In genomic region chr4:129276453-129276865, GRCm38 (mm10) we compare ENCODE assay signal across 8 mouse cellular contexts. TPM values are rescaled to one million over a fixed set of nuclear protein-coding genes. Genes with fewer than 3 reads are reported as not detected.
DNase-seq lines count a peak whose midpoint lies in the region; ATAC-seq and TF ChIP-seq lines count a peak whose summit lies in the region.

No protein-coding gene starts in this region.

- peak; percentile 92 for DNase-seq in MEL (ENCODE audit: low read depth, low spot score)
- DNase-seq in cerebellum, adult 11 months: peak; percentile 97
- peak; percentile 91 for DNase-seq in hindbrain, embryonic 10.5 days (ENCODE audit: low spot score)
- DNase-seq in layer of hippocampus, adult 8-10 months (ENCODE audit: low spot score in 2 of 2): peak; percentile 90 to 97
- DNase-seq in ovary, postnatal 10 days (ENCODE audit: low spot score): peak; percentile 97
- DNase-seq in thymus, adult 2 months: peak; percentile 92

- 3% methylated on average over 18 of the region's 18 CpGs for WGBS in forebrain, embryonic 16.5 days
- 4% methylated on average over 18 of the region's 18 CpGs for WGBS in hindbrain, embryonic 10.5 days
- WGBS in lung, embryonic 15.5 days: under 1% methylated on average over 18 of the region's 18 CpGs
- 3% methylated on average over 18 of the region's 18 CpGs for WGBS in thymus, adult 2 months

- peak; percentile 59 for ATAC-seq in forebrain, embryonic 16.5 days
- ATAC-seq in lung, embryonic 15.5 days (ENCODE audit: borderline replicate concordance, extremely low read depth, low FRiP score, low TSS enrichment): peak; percentile 58; the same call in 1 of the 2 replicates

- 0 out of 4 replicates have a peak, but pooled peaks of 1 of the 2 experiments have one; percentile 26 for TF ChIP-seq EP300 in MEL (IDR thresholded peaks at IDR 0.05; ENCODE audit: low read depth in 1 of 2, low read length in 2 of 2)

- H3K4me3 ChIP-seq in MEL (ENCODE audit: control insufficient read depth in 1 of 2, insufficient read depth in 1 of 2, low read depth in 2 of 2, low read length in 2 of 2): no peak overlapping the region
- no peak overlapping the region for H3K4me3 ChIP-seq in forebrain, embryonic 16.5 days (replicated peaks; ENCODE audit: low read length)
- H3K4me3 ChIP-seq in hindbrain, embryonic 10.5 days: no peak overlapping the region
- no peak overlapping the region for H3K4me3 ChIP-seq in lung, embryonic 15.5 days
- H3K4me3 ChIP-seq in thymus, adult 2 months (ENCODE audit: control insufficient read depth, insufficient read depth, low read length): no peak overlapping the region

- no peak overlapping the region for H3K27ac ChIP-seq in MEL (ENCODE audit: control insufficient read depth, low read depth, low read length)
- no peak overlapping the region for H3K27ac ChIP-seq in forebrain, embryonic 16.5 days (ENCODE audit: low read length)
- H3K27ac ChIP-seq in hindbrain, embryonic 10.5 days: no peak overlapping the region
- no peak overlapping the region for H3K27ac ChIP-seq in lung, embryonic 15.5 days
- no peak overlapping the region for H3K27ac ChIP-seq in thymus, adult 2 months (ENCODE audit: control insufficient read depth, insufficient read depth, low read length)

- H3K9me3 ChIP-seq in MEL (replicated peaks; ENCODE audit: insufficient read depth, low read length): no peaks in the 10 kb centered on the region
- no peaks in the 10 kb centered on the region for H3K9me3 ChIP-seq in forebrain, embryonic 16.5 days (ENCODE audit: control insufficient read depth, low read length)
- no peaks in the 10 kb centered on the region for H3K9me3 ChIP-seq in hindbrain, embryonic 10.5 days
- no peaks in the 10 kb centered on the region for H3K9me3 ChIP-seq in lung, embryonic 15.5 days

- H3K4me2 ChIP-seq in forebrain, embryonic 16.5 days (ENCODE audit: low read length): no peak overlapping the region
- H3K4me2 ChIP-seq in lung, embryonic 15.5 days: no peak overlapping the region

- H3K27me3 ChIP-seq in MEL (ENCODE audit: control insufficient read depth in 1 of 2, insufficient read depth in 2 of 2, low read length in 2 of 2): no peaks in the 10 kb centered on the region
- H3K27me3 ChIP-seq in forebrain, embryonic 16.5 days (replicated peaks; ENCODE audit: control insufficient read depth, insufficient read depth, low read length): no peaks in the 10 kb centered on the region
- 0 out of 2 replicates have a peak, but pooled peaks cover 2% of the 10 kb centered on the region for H3K27me3 ChIP-seq in hindbrain, embryonic 10.5 days (ENCODE audit: insufficient read depth, poor library complexity, severe bottlenecking)
- no peaks in the 10 kb centered on the region for H3K27me3 ChIP-seq in lung, embryonic 15.5 days
- no peaks in the 10 kb centered on the region for H3K27me3 ChIP-seq in thymus, adult 2 months (ENCODE audit: control insufficient read depth, insufficient read depth, low read length)

- TF ChIP-seq RAD21 in MEL (IDR thresholded peaks at IDR 0.05; ENCODE audit: low read depth, low read length): no peak; the same call in none of the 2 replicates

- peaks cover 0 to 8% of the 10 kb centered on the region in 2 experiments; a peak in 2 of 4 replicates for H3K4me1 ChIP-seq in MEL (ENCODE audit: control insufficient read depth in 1 of 2, insufficient read depth in 2 of 2, low read length in 2 of 2)
- peaks cover 4% of the 10 kb centered on the region; the same call in 1 of the 2 replicates for H3K4me1 ChIP-seq in forebrain, embryonic 16.5 days (replicated peaks; ENCODE audit: control insufficient read depth, insufficient read depth, low read length)
- peaks cover 3% of the 10 kb centered on the region; the same call in 1 of the 2 replicates for H3K4me1 ChIP-seq in hindbrain, embryonic 10.5 days (replicated peaks)
- H3K4me1 ChIP-seq in lung, embryonic 15.5 days: peaks cover 12% of the 10 kb centered on the region
- H3K4me1 ChIP-seq in thymus, adult 2 months (replicated peaks; ENCODE audit: control insufficient read depth, insufficient read depth, low read length): peaks cover 18% of the 10 kb centered on the region

- no peaks in the 10 kb centered on the region for H3K36me3 ChIP-seq in MEL (ENCODE audit: control insufficient read depth in 1 of 2, insufficient read depth in 2 of 2, low read length in 2 of 2)
- H3K36me3 ChIP-seq in forebrain, embryonic 16.5 days (ENCODE audit: control insufficient read depth, insufficient read depth): no peaks in the 10 kb centered on the region
- H3K36me3 ChIP-seq in hindbrain, embryonic 10.5 days: no peaks in the 10 kb centered on the region
- H3K36me3 ChIP-seq in lung, embryonic 15.5 days: no peaks in the 10 kb centered on the region
- no peaks in the 10 kb centered on the region for H3K36me3 ChIP-seq in thymus, adult 2 months (ENCODE audit: control insufficient read depth, insufficient read depth, low read length)

- TF ChIP-seq POLR2A in MEL (IDR thresholded peaks at IDR 0.05; ENCODE audit: control insufficient read depth in 1 of 2, insufficient read depth in 1 of 2, low read depth in 1 of 2, low read length in 2 of 2, poor library complexity in 1 of 2): no peak
- no peak for TF ChIP-seq POLR2A in thymus, adult 2 months (IDR thresholded peaks at IDR 0.05; ENCODE audit: control insufficient read depth, extremely low read depth, insufficient read depth, low read length, poor library complexity)

- TF ChIP-seq CTCF in MEL (IDR thresholded peaks at IDR 0.05 in 2 of 3, conservative IDR thresholded peaks at IDR 0.05 in 1 of 3; ENCODE audit: control insufficient read depth in 1 of 3, insufficient read depth in 1 of 3, low read depth in 2 of 3, low read length in 3 of 3, poor library complexity in 1 of 3, severe bottlenecking in 1 of 3): peak in 2 of 3 experiments; percentile 98 to 99; a peak in 5 of 6 replicates
- peak; percentile 100 for TF ChIP-seq CTCF in thymus, adult 2 months (IDR thresholded peaks at IDR 0.05; ENCODE audit: borderline replicate concordance, control insufficient read depth, extremely low read depth, insufficient read depth, low read length, poor library complexity)

- no peaks in the 10 kb centered on the region for H3K79me2 ChIP-seq in MEL (ENCODE audit: control insufficient read depth, insufficient read depth, low read length, poor library complexity)

- no peak overlapping the region for H3K9ac ChIP-seq in MEL (ENCODE audit: control insufficient read depth, low read depth, low read length, poor library complexity, severe bottlenecking)
- H3K9ac ChIP-seq in forebrain, embryonic 16.5 days (replicated peaks; ENCODE audit: low read depth, low read length): no peak overlapping the region
- no peak overlapping the region for H3K9ac ChIP-seq in lung, embryonic 15.5 days

TF ChIP-seq in MEL, 35 proteins besides CTCF, POLR2A, EP300 and RAD21 (continues in another document):
- TF ChIP-seq MAX (IDR thresholded peaks at IDR 0.05; ENCODE audit: low read length) (no peak), MAFK (IDR thresholded peaks at IDR 0.05; ENCODE audit: borderline replicate concordance, low read depth, low read length) (no peak), MYC (IDR thresholded peaks at IDR 0.05; ENCODE audit: low read depth, low read length) (0 out of 2 replicates have a peak, but pooled peaks have one; percentile 47), JUND (IDR thresholded peaks at IDR 0.05; ENCODE audit: low read depth, low read length) (no peak), USF1 (IDR thresholded peaks at IDR 0.05; ENCODE audit: low read depth, low read length) (no peak)

RNA-seq across cellular contexts. Expression of gene Sync, which starts 11.0 kb away (rescaled TPM):
- 0.13 and 0.31 TPM in 2 replicates for total RNA-seq in MEL (2012; rRNA removed)
- under 1 TPM in 1 of 2 experiments, not detected in 1; 0.43 TPM for polyA plus RNA-seq in MEL (2012; ENCODE audit: insufficient read depth in 1 of 2, insufficient read length in 2 of 2, low read depth in 1 of 2, low replicate concordance in 2 of 2, missing spikeins in 1 of 2)
- polyA plus RNA-seq in forebrain, embryonic 16.5 days (2015; fragmentation: Nextera tagmentation; extraction: Ambion mirVana): 0.31 and 0.38 TPM in 2 replicates
- 0.37 and 0.63 TPM in 2 replicates for polyA plus RNA-seq in hindbrain, embryonic 10.5 days (2016; fragmentation: Nextera tagmentation; extraction: Ambion mirVana)
- total RNA-seq in layer of hippocampus, adult 8-10 months (2022): 1 to 10 TPM in 3 of 4 experiments, under 1 TPM in 1; 0.63 to 2.2 (median 1.1) TPM
- polyA plus RNA-seq in lung, embryonic 15.5 days (2015; fragmentation: Nextera tagmentation; extraction: Ambion mirVana): 0.54 and 0.71 TPM in 2 replicates
- 0.50 and 0.88 TPM in 2 replicates for polyA plus RNA-seq in thymus, adult 2 months (2012; rRNA removed)

RNA-seq across cellular contexts. Expression of gene C77080, which starts 15.3 kb away (rescaled TPM):
- 0.92 and 1.3 TPM in 2 replicates for total RNA-seq in MEL (2012; rRNA removed)
- 1 to 10 TPM in 1 of 2 experiments, not detected in 1; 6.9 TPM for polyA plus RNA-seq in MEL (2012; ENCODE audit: insufficient read depth in 1 of 2, insufficient read length in 2 of 2, low read depth in 1 of 2, low replicate concordance in 2 of 2, missing spikeins in 1 of 2)
- polyA plus RNA-seq in forebrain, embryonic 16.5 days (2015; fragmentation: Nextera tagmentation; extraction: Ambion mirVana): 3.8 and 4.7 TPM in 2 replicates
- polyA plus RNA-seq in hindbrain, embryonic 10.5 days (2016; fragmentation: Nextera tagmentation; extraction: Ambion mirVana): 3.0 and 3.7 TPM in 2 replicates
- 10 to 100 TPM; 10.1 to 12.6 (median 11.4) TPM for total RNA-seq in layer of hippocampus, adult 8-10 months (2022)
- 5.2 and 6.8 TPM in 2 replicates for polyA plus RNA-seq in lung, embryonic 15.5 days (2015; fragmentation: Nextera tagmentation; extraction: Ambion mirVana)
- 18.7 and 19.5 TPM in 2 replicates for polyA plus RNA-seq in thymus, adult 2 months (2012; rRNA removed)

RNA-seq across cellular contexts. Expression of gene Rbbp4, which starts 58.7 kb away (rescaled TPM):
- 50.9 and 53.9 TPM in 2 replicates for total RNA-seq in MEL (2012; rRNA removed)
- 100 to 1,000 TPM in 1 of 2 experiments, not detected in 1; 127 TPM for polyA plus RNA-seq in MEL (2012; ENCODE audit: insufficient read depth in 1 of 2, insufficient read length in 2 of 2, low read depth in 1 of 2, low replicate concordance in 2 of 2, missing spikeins in 1 of 2)
- polyA plus RNA-seq in forebrain, embryonic 16.5 days (2015; fragmentation: Nextera tagmentation; extraction: Ambion mirVana): 388 and 437 TPM in 2 replicates
- polyA plus RNA-seq in hindbrain, embryonic 10.5 days (2016; fragmentation: Nextera tagmentation; extraction: Ambion mirVana): 470 and 520 TPM in 2 replicates
- 100 to 1,000 TPM; 114 to 129 (median 116) TPM for total RNA-seq in layer of hippocampus, adult 8-10 months (2022)
- 418 and 423 TPM in 2 replicates for polyA plus RNA-seq in lung, embryonic 15.5 days (2015; fragmentation: Nextera tagmentation; extraction: Ambion mirVana)
- 55.5 and 61.0 TPM in 2 replicates for polyA plus RNA-seq in thymus, adult 2 months (2012; rRNA removed)

RNA-seq across cellular contexts. Expression of gene Zbtb8os, which starts 59.0 kb away (rescaled TPM):
- total RNA-seq in MEL (2012; rRNA removed): 16.7 and 21.7 TPM in 2 replicates
- polyA plus RNA-seq in MEL (2012; ENCODE audit: insufficient read depth in 1 of 2, insufficient read length in 2 of 2, low read depth in 1 of 2, low replicate concordance in 2 of 2, missing spikeins in 1 of 2): 10 to 100 TPM in 1 of 2 experiments, not detected in 1; 22.6 TPM
- 25.8 and 26.0 TPM in 2 replicates for polyA plus RNA-seq in forebrain, embryonic 16.5 days (2015; fragmentation: Nextera tagmentation; extraction: Ambion mirVana)
- polyA plus RNA-seq in hindbrain, embryonic 10.5 days (2016; fragmentation: Nextera tagmentation; extraction: Ambion mirVana): 45.4 and 54.7 TPM in 2 replicates
- total RNA-seq in layer of hippocampus, adult 8-10 months (2022): 10 to 100 TPM; 30.7 to 32.4 (median 31.6) TPM
- 44.0 and 44.5 TPM in 2 replicates for polyA plus RNA-seq in lung, embryonic 15.5 days (2015; fragmentation: Nextera tagmentation; extraction: Ambion mirVana)
- 14.3 and 14.4 TPM in 2 replicates for polyA plus RNA-seq in thymus, adult 2 months (2012; rRNA removed)
